Mouse (Mus musculus): ENCODE results near the gene Cox14. TPM values are rescaled to one million over a fixed set of nuclear protein-coding genes. Genes with fewer than 3 reads are reported as not detected.
A peak's percentile ranks its signal among the peaks of the same experiment; 100 is the strongest.

The Cox14 gene
- polyA plus RNA-seq, 1 experiment: 237 TPM

GRCm38 (mm10) chr15:99715361-99715865, 10.0 kb upstream of the Cox14 start:
- Histone ChIP-seq H3K4me3 (ENCODE audit: insufficient read depth, low read length) (no peak overlapping the region), H3K4me1 (ENCODE audit: control insufficient read depth, insufficient read depth, low read length) (peaks cover 13% of the 10 kb centered on the region), H3K27ac (ENCODE audit: insufficient read depth, low read length) (peak overlapping the region; percentile 87)
- TF ChIP-seq POLR2A (IDR thresholded peaks at IDR 0.05; ENCODE audit: extremely low read depth, insufficient read depth, low read length) (0 out of 2 replicates have a peak, but pooled peaks have one; percentile 11), CTCF (IDR thresholded peaks at IDR 0.05; ENCODE audit: extremely low read depth, insufficient read depth, low read length) (no peak)

DNA sequence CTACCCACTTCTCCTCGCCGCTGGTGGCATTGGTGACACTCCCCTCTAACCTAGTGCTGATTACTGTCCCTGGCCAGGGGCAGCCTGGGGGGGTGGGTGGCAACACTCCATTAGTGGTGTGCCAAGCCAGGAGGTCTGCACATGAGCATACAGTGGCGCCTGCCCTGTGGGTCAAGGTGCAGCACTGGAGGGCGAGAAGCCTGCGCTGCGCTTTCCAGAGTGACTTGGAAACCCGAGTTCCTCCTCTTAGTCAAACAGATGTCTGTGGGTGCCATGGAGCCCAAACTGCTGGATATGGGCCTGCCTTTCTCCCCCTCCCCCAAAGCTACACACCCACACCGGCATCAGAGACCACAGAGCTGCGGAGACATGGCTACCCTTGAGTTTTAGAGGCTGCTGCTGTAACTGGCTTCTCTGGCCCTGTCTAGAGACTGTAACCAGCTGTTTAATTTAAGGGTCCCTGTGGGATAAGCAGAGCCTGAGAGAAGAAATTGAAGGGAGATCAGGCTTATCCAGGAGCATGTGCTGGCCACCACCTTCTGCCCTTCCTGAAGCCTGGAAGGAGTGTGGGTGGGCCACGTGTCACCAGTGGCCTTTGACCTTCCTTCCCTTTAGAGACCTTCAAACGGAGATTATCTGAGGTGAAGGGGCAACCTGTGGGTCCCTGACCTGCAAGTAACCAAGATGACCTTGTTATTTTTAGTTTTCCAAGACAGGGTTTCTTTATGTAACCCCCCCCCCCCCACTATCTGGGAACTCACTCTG, 9.3 kb upstream of the Cox14 start:
- TF ChIP-seq CTCF (IDR thresholded peaks at IDR 0.05; ENCODE audit: extremely low read depth, insufficient read depth, low read length) (no peak), POLR2A (IDR thresholded peaks at IDR 0.05; ENCODE audit: extremely low read depth, insufficient read depth, low read length) (no peak)
- H3K4me3 ChIP-seq (ENCODE audit: insufficient read depth, low read length): no peak overlapping the region
- H3K4me1 ChIP-seq (ENCODE audit: control insufficient read depth, insufficient read depth, low read length): peaks cover 13% of the 10 kb centered on the region
- H3K27ac ChIP-seq (ENCODE audit: insufficient read depth, low read length): peak overlapping the region; percentile 87

GRCm38 (mm10) chr15:99716814-99717213, 8.6 kb upstream of the Cox14 start:
- H3K4me1 ChIP-seq (ENCODE audit: control insufficient read depth, insufficient read depth, low read length): peaks cover 13% of the 10 kb centered on the region
- H3K4me3 ChIP-seq (ENCODE audit: insufficient read depth, low read length): peak overlapping the region; percentile 44; the same call in 1 of the 2 replicates
- TF ChIP-seq CTCF (IDR thresholded peaks at IDR 0.05; ENCODE audit: extremely low read depth, insufficient read depth, low read length): no peak
- TF ChIP-seq POLR2A (IDR thresholded peaks at IDR 0.05; ENCODE audit: extremely low read depth, insufficient read depth, low read length): peak; percentile 60; the same call in 1 of the 2 replicates
- peak overlapping the region; percentile 87 for H3K27ac ChIP-seq (ENCODE audit: insufficient read depth, low read length)

DNA sequence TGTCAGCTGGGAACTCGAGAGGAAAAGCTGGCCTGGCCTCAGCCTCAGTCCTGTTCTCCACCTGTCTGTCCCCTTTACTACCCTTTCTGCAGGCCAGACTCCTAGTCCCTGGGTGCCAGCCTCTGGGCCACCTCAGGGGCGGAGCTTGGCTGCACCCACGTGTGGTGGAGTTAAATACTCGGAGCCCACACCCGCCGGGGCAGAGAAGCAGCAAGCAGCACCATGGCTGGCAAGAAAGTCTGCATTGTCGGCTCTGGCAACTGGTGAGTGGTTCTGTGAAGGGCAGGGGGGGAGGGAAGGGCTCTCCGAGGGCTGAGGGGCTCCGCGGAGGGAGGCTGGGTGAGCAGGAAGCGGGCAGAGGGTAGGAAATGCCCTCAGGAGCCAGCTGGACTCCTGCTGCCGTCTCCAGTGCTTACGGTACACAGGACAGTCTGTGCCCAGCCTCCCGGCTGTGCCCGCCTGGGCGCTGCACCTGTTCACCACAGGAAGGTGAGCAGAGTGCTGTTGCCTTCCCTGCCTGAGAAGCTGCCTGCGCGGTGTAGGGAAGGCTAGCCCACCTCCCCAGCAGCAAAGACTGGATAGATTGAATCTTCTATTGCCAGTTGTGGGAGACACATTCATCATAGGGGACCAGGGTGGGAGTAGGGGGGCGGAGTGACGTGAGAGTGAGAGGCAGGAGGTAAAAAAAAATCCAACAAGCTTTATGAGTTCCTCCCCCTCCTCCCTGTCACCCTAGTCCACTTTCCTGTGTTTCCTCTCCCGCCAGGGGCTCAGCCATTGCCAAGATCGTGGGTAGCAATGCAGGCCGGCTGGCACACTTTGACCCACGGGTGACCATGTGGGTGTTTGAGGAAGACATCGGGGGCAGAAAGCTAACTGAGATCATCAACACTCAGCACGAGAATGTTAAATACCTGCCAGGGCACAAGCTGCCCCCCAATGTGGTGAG, 7.8 kb upstream of the Cox14 start, which contains the start of gene Gpd1:
TSS of gene Gpd1 (plus strand) at position 130 of the 949 bp plus-strand sequence.
- TF ChIP-seq CTCF (IDR thresholded peaks at IDR 0.05; ENCODE audit: extremely low read depth, insufficient read depth, low read length) (no peak), POLR2A (IDR thresholded peaks at IDR 0.05; ENCODE audit: extremely low read depth, insufficient read depth, low read length) (peak; percentile 86)
- Histone ChIP-seq H3K4me3 (ENCODE audit: insufficient read depth, low read length) (peak within 1 kb of the TSS; percentile 44), H3K27ac (ENCODE audit: insufficient read depth, low read length) (peak within 1 kb of the TSS; percentile 87), H3K4me1 (ENCODE audit: control insufficient read depth, insufficient read depth, low read length) (peaks cover 13% of the 10 kb centered on the region)

- Histone ChIP-seq H3K4me3 (ENCODE audit: insufficient read depth, low read length) (peak overlapping the region; percentile 44; the same call in 1 of the 2 replicates), H3K27ac (ENCODE audit: insufficient read depth, low read length) (peak overlapping the region; percentile 76), H3K4me1 (ENCODE audit: control insufficient read depth, insufficient read depth, low read length) (peaks cover 16% of the 10 kb centered on the region)
- no peak for TF ChIP-seq POLR2A (IDR thresholded peaks at IDR 0.05; ENCODE audit: extremely low read depth, insufficient read depth, low read length)
- TF ChIP-seq CTCF (IDR thresholded peaks at IDR 0.05; ENCODE audit: extremely low read depth, insufficient read depth, low read length): no peak
These were observed 6.9 kb upstream of the Cox14 start for GRCm38 (mm10) chr15:99718461-99719021.

- TF ChIP-seq POLR2A (IDR thresholded peaks at IDR 0.05; ENCODE audit: extremely low read depth, insufficient read depth, low read length) (no peak), CTCF (IDR thresholded peaks at IDR 0.05; ENCODE audit: extremely low read depth, insufficient read depth, low read length) (no peak)
- H3K4me3 ChIP-seq (ENCODE audit: insufficient read depth, low read length): no peak overlapping the region
- H3K4me1 ChIP-seq (ENCODE audit: control insufficient read depth, insufficient read depth, low read length): peaks cover 16% of the 10 kb centered on the region
- H3K27ac ChIP-seq (ENCODE audit: insufficient read depth, low read length): no peak overlapping the region
These were observed 5.6 kb upstream of the Cox14 start for GRCm38 (mm10) chr15:99719865-99720264.

GRCm38 (mm10) chr15:99721921-99722743, 3.3 kb upstream of the Cox14 start:
- no peak for TF ChIP-seq POLR2A (IDR thresholded peaks at IDR 0.05; ENCODE audit: extremely low read depth, insufficient read depth, low read length)
- TF ChIP-seq CTCF (IDR thresholded peaks at IDR 0.05; ENCODE audit: extremely low read depth, insufficient read depth, low read length): no peak
- no peak overlapping the region for H3K27ac ChIP-seq (ENCODE audit: insufficient read depth, low read length)
- H3K4me3 ChIP-seq (ENCODE audit: insufficient read depth, low read length): no peak overlapping the region
- H3K4me1 ChIP-seq (ENCODE audit: control insufficient read depth, insufficient read depth, low read length): peaks cover 7% of the 10 kb centered on the region

DNA sequence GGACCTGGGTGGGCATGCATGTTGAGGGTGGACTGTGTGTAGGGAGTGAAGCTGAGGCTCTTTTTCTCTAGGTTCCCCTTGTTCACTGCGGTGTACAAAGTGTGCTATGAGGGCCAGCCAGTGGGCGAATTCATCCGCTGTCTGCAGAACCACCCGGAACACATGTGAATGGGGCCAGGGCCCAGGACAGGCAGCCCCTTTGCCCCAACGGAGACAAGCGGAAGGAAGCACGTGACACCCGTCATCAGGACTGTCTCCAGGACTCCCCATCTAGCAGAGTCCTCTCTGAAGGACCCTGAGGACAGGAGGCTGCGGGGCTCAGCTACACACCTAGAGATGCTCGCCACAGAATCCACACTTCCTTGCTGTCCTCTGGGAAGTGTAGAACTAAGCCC, 2.3 kb upstream of the Cox14 start:
- no peak overlapping the region for H3K4me3 ChIP-seq (ENCODE audit: insufficient read depth, low read length)
- no peak for TF ChIP-seq POLR2A (IDR thresholded peaks at IDR 0.05; ENCODE audit: extremely low read depth, insufficient read depth, low read length)
- TF ChIP-seq CTCF (IDR thresholded peaks at IDR 0.05; ENCODE audit: extremely low read depth, insufficient read depth, low read length): no peak
- H3K27ac ChIP-seq (ENCODE audit: insufficient read depth, low read length): peak overlapping the region; percentile 38
- peaks cover 6% of the 10 kb centered on the region for H3K4me1 ChIP-seq (ENCODE audit: control insufficient read depth, insufficient read depth, low read length)

All from cortical plate, adult 2 months (tissue).